Mouse (Mus musculus): ENCODE measurements at regions not wholly inside any gene's neighbourhood (a gene's known extent, or its start where the extent isn't known, plus 50 kb on each side); places are given as distances from the start of the nearest gene placed in this dataset.

DNA sequence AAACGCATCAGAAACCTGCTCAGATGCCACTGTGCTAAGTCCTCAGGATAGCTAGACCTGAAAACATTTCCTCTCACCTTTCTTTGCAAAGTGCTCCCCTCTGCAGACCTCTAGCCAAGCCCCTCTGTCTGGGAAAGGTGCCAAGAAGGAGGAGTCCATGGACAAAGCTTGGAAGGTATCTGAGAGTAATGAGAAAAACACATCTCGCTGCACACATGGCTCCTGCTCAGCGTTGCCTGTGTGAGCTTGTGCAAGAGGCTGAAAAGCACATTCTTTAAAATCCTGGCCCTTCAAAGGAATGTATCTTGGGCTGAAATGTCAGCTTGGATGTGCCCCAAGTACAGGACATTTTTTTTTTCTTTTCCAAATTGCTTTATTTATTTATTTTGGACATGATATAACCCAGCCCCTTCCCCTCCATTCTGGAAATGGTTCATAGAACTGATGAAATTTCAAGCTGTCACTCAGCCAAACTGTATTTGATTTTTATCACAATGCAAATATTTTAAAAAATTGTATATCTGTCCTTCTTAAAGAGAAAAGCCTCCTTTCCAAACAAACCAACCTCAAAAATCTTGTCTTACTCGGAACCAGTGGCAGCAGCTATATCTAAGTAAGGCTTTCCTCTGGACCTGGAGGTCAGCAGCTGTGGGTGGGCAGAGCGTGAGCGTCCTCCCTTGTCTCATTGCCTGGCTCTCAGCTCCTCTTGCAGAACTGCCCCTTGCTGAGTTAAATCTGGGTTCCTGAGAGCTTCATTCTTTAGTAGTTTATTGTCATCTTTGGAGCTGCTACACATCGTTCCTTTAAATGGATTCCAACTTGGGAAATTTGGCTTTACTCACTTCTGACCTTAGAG lies 119.4 kb upstream of the Klhl29 start:
- DNase-seq (ENCODE audit: low spot score) (peak; percentile 62), ATAC-seq (peak; percentile 26; the same call in 1 of the 2 replicates)
- H3K27me3 ChIP-seq (replicated peaks; ENCODE audit: control insufficient read depth, insufficient read depth, low read length): no peaks in the 10 kb centered on the region
- H3K4me1 ChIP-seq (ENCODE audit: control insufficient read depth, insufficient read depth, low read length): no peaks in the 10 kb centered on the region
- H3K4me3 ChIP-seq (ENCODE audit: low read depth, low read length): no peak overlapping the region
- H3K36me3 ChIP-seq (ENCODE audit: control insufficient read depth, insufficient read depth, low read length): no peaks in the 10 kb centered on the region
- H3K27ac ChIP-seq (ENCODE audit: low read depth, low read length): no peak overlapping the region
- 52% methylated on average over 7 of the region's 7 CpGs for WGBS
- H3K9me3 ChIP-seq (replicated peaks; ENCODE audit: control insufficient read depth, low read length): no peaks in the 10 kb centered on the region
- no peak overlapping the region for H3K9ac ChIP-seq (ENCODE audit: low read length)
- no peak overlapping the region for H3K4me2 ChIP-seq (ENCODE audit: low read length)

DNA sequence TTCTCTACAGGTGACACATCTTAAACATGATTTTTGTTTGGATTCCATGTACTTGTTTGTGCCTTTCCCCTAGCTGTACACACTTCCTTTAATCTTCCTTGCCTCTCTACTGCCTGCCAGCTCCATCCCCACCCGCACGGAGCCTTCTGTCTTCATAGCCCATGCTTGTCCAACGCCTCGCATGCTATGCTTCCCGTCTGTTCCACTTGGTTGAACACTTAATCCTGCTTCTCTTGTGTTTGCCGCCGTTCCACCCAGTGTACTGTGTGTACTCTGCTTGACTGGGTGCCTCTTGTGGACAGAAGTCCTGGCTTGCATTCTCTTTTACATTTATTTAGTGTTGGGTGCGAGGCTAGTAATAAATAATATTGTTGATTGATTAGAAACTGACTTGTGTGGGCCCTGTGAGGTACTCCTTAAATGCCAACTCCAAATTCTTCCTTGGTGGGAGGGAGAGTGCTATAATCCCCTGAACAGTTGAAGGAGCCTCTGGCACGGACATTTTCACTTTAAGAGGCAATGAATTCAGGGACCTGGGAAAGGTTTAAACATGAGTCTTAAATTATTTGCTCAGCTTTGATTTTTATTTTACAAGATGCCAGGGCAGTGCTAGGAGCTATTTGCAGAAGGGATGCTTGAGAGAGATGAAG lies 88.9 kb upstream of the Klhl29 start:
- Histone ChIP-seq H3K36me3 (ENCODE audit: control insufficient read depth, insufficient read depth, low read length) (no peaks in the 10 kb centered on the region), H3K4me3 (ENCODE audit: low read depth, low read length) (no peak overlapping the region), H3K9me3 (replicated peaks; ENCODE audit: control insufficient read depth, low read length) (no peaks in the 10 kb centered on the region), H3K4me2 (ENCODE audit: low read length) (no peak overlapping the region), H3K27me3 (replicated peaks; ENCODE audit: control insufficient read depth, insufficient read depth, low read length) (no peaks in the 10 kb centered on the region), H3K4me1 (ENCODE audit: control insufficient read depth, insufficient read depth, low read length) (no peaks in the 10 kb centered on the region), H3K27ac (ENCODE audit: low read depth, low read length) (no peak overlapping the region), H3K9ac (ENCODE audit: low read length) (no peak overlapping the region)
- ATAC-seq: peak; percentile 37; the same call in 1 of the 2 replicates
- 21% methylated on average over 9 of the region's 9 CpGs for whole genome bisulfite sequencing
- peak; percentile 29 for DNase-seq (ENCODE audit: low spot score)

- H3K9ac ChIP-seq (ENCODE audit: low read length): no peak overlapping the region
- DNase-seq (ENCODE audit: low spot score): no peak
Measured at GRCm38 (mm10) chr12:5453157-5453556, 77.7 kb upstream of the Klhl29 start.

GRCm38 (mm10) chr12:5443730-5444129 lies 68.2 kb upstream of the Klhl29 start:
- Histone ChIP-seq H3K36me3 (ENCODE audit: control insufficient read depth, insufficient read depth, low read length) (no peaks in the 10 kb centered on the region), H3K4me2 (ENCODE audit: low read length) (no peak overlapping the region), H3K27me3 (replicated peaks; ENCODE audit: control insufficient read depth, insufficient read depth, low read length) (no peaks in the 10 kb centered on the region), H3K9ac (ENCODE audit: low read length) (no peak overlapping the region), H3K4me3 (ENCODE audit: low read depth, low read length) (no peak overlapping the region), H3K27ac (ENCODE audit: low read depth, low read length) (peak overlapping the region; percentile 27; the same call in 1 of the 2 replicates), H3K9me3 (replicated peaks; ENCODE audit: control insufficient read depth, low read length) (no peaks in the 10 kb centered on the region), H3K4me1 (ENCODE audit: control insufficient read depth, insufficient read depth, low read length) (peaks cover 4% of the 10 kb centered on the region; the same call in 1 of the 2 replicates)
- DNase-seq (ENCODE audit: low spot score) (peak; percentile 32), ATAC-seq (peak; percentile 22; the same call in 1 of the 2 replicates)
- WGBS: 67% methylated on average over 2 of the region's 2 CpGs

More at GRCm38 (mm10) chr12:5453157-5453556, 77.7 kb upstream of the Klhl29 start:
- 94% methylated on average over 2 of the region's 2 CpGs for WGBS
- no peaks in the 10 kb centered on the region for H3K4me1 ChIP-seq (ENCODE audit: control insufficient read depth, insufficient read depth, low read length)
- no peak overlapping the region for H3K4me2 ChIP-seq (ENCODE audit: low read length)
- no peak overlapping the region for H3K27ac ChIP-seq (ENCODE audit: low read depth, low read length)
- no peaks in the 10 kb centered on the region for H3K9me3 ChIP-seq (replicated peaks; ENCODE audit: control insufficient read depth, low read length)
- H3K27me3 ChIP-seq (replicated peaks; ENCODE audit: control insufficient read depth, insufficient read depth, low read length): no peaks in the 10 kb centered on the region
- no peak overlapping the region for H3K4me3 ChIP-seq (ENCODE audit: low read depth, low read length)
- no peaks in the 10 kb centered on the region for H3K36me3 ChIP-seq (ENCODE audit: control insufficient read depth, insufficient read depth, low read length)
- no peak for ATAC-seq

GRCm38 (mm10) chr12:5443091-5443531 lies 67.6 kb upstream of the Klhl29 start:
- Histone ChIP-seq H3K27ac (ENCODE audit: low read depth, low read length) (no peak overlapping the region), H3K27me3 (replicated peaks; ENCODE audit: control insufficient read depth, insufficient read depth, low read length) (no peaks in the 10 kb centered on the region), H3K36me3 (ENCODE audit: control insufficient read depth, insufficient read depth, low read length) (no peaks in the 10 kb centered on the region), H3K9ac (ENCODE audit: low read length) (no peak overlapping the region), H3K4me2 (ENCODE audit: low read length) (no peak overlapping the region), H3K4me3 (ENCODE audit: low read depth, low read length) (no peak overlapping the region), H3K4me1 (ENCODE audit: control insufficient read depth, insufficient read depth, low read length) (peaks cover 4% of the 10 kb centered on the region; the same call in 1 of the 2 replicates), H3K9me3 (replicated peaks; ENCODE audit: control insufficient read depth, low read length) (no peaks in the 10 kb centered on the region)
- 64% methylated on average over 7 of the region's 7 CpGs for WGBS
- DNase-seq (ENCODE audit: low spot score) (peak; percentile 33), ATAC-seq (no peak)

GRCm38 (mm10) chr12:5442679-5443078 lies 67.2 kb upstream of the Klhl29 start:
- Histone ChIP-seq H3K4me3 (ENCODE audit: low read depth, low read length) (no peak overlapping the region), H3K9me3 (replicated peaks; ENCODE audit: control insufficient read depth, low read length) (no peaks in the 10 kb centered on the region), H3K9ac (ENCODE audit: low read length) (no peak overlapping the region), H3K36me3 (ENCODE audit: control insufficient read depth, insufficient read depth, low read length) (no peaks in the 10 kb centered on the region), H3K27me3 (replicated peaks; ENCODE audit: control insufficient read depth, insufficient read depth, low read length) (no peaks in the 10 kb centered on the region), H3K4me2 (ENCODE audit: low read length) (no peak overlapping the region), H3K4me1 (ENCODE audit: control insufficient read depth, insufficient read depth, low read length) (peaks cover 4% of the 10 kb centered on the region; the same call in 1 of the 2 replicates), H3K27ac (ENCODE audit: low read depth, low read length) (no peak overlapping the region)
- no peak for ATAC-seq
- 88% methylated on average over 5 of the region's 5 CpGs for WGBS
- DNase-seq (ENCODE audit: low spot score): no peak

DNA sequence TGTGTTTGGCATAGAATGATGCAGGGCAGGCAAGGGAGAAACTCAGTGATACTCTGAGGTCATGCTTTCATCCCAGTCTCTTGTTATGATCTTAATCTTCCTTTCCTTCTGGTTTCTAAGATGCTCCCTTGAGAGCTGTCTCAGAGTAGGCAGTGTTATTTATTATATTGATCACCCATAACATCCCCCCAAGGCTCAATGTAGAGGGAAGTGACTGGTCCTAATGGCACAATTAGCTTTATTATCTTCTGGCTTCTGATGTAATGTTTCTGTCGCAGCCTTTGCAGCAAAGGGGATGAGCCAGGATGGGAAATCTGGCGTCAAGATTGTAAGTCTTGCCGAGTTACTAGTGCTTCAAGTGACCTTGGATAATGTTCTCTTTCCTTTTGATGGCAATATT lies 65.0 kb upstream of the Klhl29 start:
- DNase-seq (ENCODE audit: low spot score) (no peak), ATAC-seq (no peak)
- peaks cover 4% of the 10 kb centered on the region; the same call in 1 of the 2 replicates for H3K4me1 ChIP-seq (ENCODE audit: control insufficient read depth, insufficient read depth, low read length)
- H3K4me3 ChIP-seq (ENCODE audit: low read depth, low read length): no peak overlapping the region
- H3K27me3 ChIP-seq (replicated peaks; ENCODE audit: control insufficient read depth, insufficient read depth, low read length): no peaks in the 10 kb centered on the region
- H3K36me3 ChIP-seq (ENCODE audit: control insufficient read depth, insufficient read depth, low read length): no peaks in the 10 kb centered on the region
- no peaks in the 10 kb centered on the region for H3K9me3 ChIP-seq (replicated peaks; ENCODE audit: control insufficient read depth, low read length)
- H3K4me2 ChIP-seq (ENCODE audit: low read length): no peak overlapping the region
- H3K9ac ChIP-seq (ENCODE audit: low read length): no peak overlapping the region
- no peak overlapping the region for H3K27ac ChIP-seq (ENCODE audit: low read depth, low read length)
- WGBS: 80% methylated on average over 3 of the region's 3 CpGs

- Histone ChIP-seq H3K27me3 (replicated peaks; ENCODE audit: control insufficient read depth, insufficient read depth, low read length) (no peaks in the 10 kb centered on the region), H3K4me1 (ENCODE audit: control insufficient read depth, insufficient read depth, low read length) (peaks cover 11% of the 10 kb centered on the region), H3K36me3 (ENCODE audit: control insufficient read depth, insufficient read depth, low read length) (no peaks in the 10 kb centered on the region), H3K9me3 (replicated peaks; ENCODE audit: control insufficient read depth, low read length) (no peaks in the 10 kb centered on the region), H3K27ac (ENCODE audit: low read depth, low read length) (no peak overlapping the region), H3K9ac (ENCODE audit: low read length) (no peak overlapping the region), H3K4me2 (ENCODE audit: low read length) (no peak overlapping the region), H3K4me3 (ENCODE audit: low read depth, low read length) (no peak overlapping the region)
- ATAC-seq: no peak
- DNase-seq (ENCODE audit: low spot score): no peak
- 82% methylated on average over 3 of the region's 3 CpGs for WGBS
Measured at GRCm38 (mm10) chr12:5435876-5436275, 60.4 kb upstream of the Klhl29 start.

- WGBS: 44% methylated on average over 6 of the region's 6 CpGs
- H3K9me3 ChIP-seq (replicated peaks; ENCODE audit: control insufficient read depth, low read length): no peaks in the 10 kb centered on the region
Measured at GRCm38 (mm10) chr12:5434060-5434459, 58.6 kb upstream of the Klhl29 start.

More at GRCm38 (mm10) chr12:5434060-5434459, 58.6 kb upstream of the Klhl29 start:
- no peaks in the 10 kb centered on the region for H3K36me3 ChIP-seq (ENCODE audit: control insufficient read depth, insufficient read depth, low read length)
- H3K27me3 ChIP-seq (replicated peaks; ENCODE audit: control insufficient read depth, insufficient read depth, low read length): no peaks in the 10 kb centered on the region
- no peak overlapping the region for H3K4me2 ChIP-seq (ENCODE audit: low read length)
- no peak overlapping the region for H3K4me3 ChIP-seq (ENCODE audit: low read depth, low read length)
- H3K9ac ChIP-seq (ENCODE audit: low read length): no peak overlapping the region
- H3K27ac ChIP-seq (ENCODE audit: low read depth, low read length): no peak overlapping the region
- ATAC-seq (no peak), DNase-seq (ENCODE audit: low spot score) (no peak)
- H3K4me1 ChIP-seq (ENCODE audit: control insufficient read depth, insufficient read depth, low read length): peaks cover 11% of the 10 kb centered on the region

Measured in forebrain, embryonic 14.5 days (tissue).